Mouse (Mus musculus): ENCODE measurements at regions not wholly inside any gene's neighbourhood (a gene's known extent, or its start where the extent isn't known, plus 50 kb on each side); places are given as distances from the start of the nearest gene placed in this dataset.
A peak's percentile ranks its signal among the peaks of the same experiment; 100 is the strongest.
"Not testable (repeated sequence)": the region's sequence is repeated elsewhere in the genome, so short reads cannot be mapped to it uniquely, and the experiment has no call there.

DNA sequence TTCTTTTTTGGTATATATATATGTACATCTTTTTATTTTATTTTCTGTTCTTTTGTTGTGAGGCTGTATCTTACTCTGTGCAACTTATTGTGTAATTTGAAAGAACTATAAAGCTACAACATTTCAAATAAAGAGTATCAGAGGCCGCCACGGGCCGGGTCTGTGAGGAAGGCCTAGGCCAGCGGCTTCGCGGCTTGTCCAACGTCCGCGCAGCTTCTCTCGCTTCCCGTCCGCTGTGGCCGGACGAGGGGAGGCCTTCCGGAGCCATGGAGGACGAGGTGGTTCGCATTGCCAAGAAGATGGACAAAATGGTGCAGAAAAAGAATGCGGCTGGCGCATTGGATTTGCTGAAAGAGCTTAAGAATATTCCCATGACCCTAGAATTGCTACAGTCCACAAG lies 167.4 kb downstream of the Kif21a start:
- DNase-seq, result not testable (repeated sequence)

DNA sequence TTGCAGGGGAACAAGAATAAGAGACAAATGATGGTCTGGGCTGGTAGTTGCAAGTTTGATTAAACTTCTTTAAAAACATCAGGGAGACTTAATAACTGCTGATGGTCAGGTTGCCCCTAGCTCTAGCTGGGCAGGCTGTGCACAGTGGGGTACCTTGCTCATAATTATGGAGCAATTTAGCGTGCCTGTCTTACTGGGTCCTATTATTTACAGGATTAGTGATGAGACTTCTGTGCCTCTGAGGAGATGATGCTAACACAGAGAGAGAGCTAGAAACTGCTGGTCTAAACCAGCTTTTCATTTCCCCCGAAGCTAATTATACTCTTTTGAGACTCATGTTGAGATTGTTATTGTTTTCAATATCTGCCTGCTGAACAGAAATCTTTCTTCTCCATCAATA lies 180.3 kb downstream of the Kif21a start:
- peak; percentile 3 for DNase-seq

DNA sequence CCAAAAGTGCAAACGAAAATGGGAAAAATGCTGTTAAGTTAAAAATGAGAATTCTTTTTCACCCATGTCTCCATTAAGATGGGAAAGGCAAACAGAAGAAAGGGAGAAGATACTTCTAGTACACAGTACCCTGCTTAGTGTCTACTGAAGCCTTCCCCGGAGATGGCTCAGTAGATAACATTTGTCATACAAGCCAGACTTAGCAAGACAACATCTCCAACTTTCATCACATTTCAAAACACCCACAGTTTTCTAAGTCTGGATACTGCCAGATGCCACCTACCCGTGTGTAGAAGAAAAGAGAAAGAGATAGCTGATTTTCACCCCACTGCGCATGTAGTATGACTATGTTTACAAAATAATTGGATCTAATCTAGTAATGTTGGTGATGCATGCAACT lies 174.5 kb upstream of the Cpne8 start:
- not testable (repeated sequence) for DNase-seq

DNA sequence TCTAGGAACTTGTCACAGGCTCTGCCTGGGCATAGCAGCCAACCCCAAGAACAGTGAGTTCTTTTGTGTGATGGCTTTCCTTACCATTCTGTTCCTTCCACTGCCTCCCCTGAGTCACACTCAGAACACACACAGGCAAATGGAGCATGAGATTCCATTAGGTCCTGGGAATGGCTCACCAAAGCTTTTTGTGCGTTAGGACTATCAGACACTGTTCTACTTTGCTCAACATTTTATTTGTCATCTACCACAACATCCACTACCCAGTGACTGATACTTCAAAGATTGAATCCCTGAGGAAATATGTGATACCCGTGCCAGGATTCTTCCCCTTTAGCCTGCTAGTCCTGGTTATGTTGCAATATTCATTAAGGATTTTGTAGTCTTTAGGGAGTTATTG lies 172.8 kb upstream of the Cpne8 start:
- DNase-seq, result no peak

DNA sequence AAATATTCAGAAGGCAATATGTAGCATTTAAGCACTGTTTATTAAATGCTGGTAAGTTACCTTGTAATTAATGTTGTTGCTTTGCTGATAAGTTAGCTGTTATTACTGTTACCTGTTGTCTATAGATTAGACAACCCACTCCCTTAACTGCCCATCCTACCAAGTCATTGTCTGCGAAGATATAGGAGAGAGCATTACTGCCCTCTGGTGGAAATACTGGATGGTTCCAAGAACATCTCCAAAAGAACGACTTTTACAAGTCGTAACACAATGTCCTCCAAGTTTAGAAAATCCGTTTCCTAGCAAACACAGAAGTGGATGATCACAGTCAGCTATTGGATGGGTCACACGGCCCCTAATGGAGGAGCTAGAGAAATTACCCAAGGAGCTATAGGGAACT lies 162.2 kb upstream of the Cpne8 start:
- DNase-seq, result peak; percentile 71

DNA sequence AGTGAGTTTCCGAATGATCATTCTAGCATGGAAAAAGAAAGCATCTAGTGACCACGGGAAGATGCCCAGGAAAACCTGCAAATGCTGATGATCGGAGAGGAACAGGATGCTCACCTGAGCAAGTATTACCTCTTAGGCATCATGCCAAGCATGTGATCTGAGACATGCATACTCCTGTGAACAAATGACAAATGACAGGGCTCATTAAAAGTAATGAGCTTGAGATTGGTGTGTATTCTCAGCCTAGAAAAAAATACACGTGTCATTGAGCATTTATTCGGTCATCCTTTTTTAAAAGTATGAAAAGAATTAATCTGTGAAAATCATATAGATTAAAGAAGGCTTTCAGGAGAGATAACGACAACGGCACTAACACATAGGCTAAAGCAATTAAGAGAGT lies 156.4 kb upstream of the Cpne8 start:
- DNase-seq, result peak; percentile 55

DNA sequence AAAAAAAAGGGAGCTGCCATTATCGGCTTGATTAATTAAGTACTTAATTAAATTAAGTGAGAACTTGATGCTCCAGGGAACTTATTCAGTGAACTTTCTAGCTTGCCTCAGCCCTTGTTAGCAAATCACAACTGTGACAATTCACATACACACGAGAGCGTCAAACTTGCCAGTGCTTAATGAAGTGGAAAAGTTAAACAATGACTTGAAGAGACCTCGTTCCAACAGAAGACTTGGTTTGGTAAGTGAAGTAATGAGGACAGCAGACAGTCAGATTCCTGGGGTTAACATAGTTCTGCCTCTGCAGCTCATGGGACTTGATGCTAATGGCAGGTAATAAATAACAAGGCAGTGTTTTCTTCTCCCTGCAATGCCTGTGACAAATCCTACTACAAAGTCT lies 148.6 kb upstream of the Cpne8 start:
- peak; percentile 95 for DNase-seq

DNA sequence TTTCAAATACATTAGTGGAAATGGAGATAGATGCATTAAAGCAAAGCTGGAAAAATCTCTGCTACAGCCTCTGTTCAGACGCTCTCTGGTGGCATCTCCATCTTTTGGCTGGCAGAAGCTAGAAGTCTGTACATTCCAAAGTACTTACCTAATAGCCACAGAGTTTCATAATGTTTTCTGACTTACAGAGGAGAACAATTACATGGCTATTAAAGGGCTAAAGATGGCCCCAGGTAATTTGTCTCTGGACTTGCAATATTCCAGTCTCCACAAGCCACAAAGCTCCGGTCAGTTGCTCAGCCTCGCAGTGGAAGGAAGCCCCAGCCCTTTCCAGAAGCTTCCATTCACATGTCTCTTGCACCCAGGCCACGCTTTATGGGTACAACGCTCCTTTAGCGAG lies 143.1 kb upstream of the Cpne8 start:
- DNase-seq, result no peak

DNA sequence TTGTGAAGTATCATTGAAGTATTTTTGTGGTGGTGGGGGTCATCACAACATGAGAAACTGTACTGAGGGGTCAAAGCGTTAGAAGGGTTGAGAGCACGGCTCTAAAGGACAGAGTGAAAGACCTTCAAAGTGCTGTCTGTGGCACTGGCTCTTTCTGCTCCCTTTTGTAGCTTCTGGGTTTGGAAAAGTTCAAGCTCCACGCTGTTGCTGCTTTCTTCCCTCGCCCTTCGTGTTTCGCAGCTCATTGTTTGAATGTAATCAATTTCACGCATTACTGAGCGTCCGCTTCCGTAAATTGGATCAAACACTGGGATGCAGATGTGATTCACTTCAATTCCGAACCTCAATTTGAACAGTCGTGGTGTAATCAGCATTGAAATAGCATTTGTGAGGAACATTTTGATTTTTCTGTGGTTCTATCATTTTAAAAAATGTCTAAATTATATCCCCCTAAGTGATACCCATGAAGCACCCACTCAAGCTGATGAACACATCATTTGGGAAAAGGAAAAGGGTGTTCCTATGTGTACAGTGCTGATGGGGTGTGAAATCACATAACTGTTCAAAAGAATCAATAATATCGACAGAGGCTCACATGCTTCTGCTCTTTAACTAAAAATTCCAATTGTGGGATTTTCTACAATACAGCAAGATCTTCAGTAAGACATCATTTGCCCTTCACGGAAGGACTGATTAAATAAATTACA lies 140.9 kb upstream of the Cpne8 start:
- peak; percentile 89 for DNase-seq

DNA sequence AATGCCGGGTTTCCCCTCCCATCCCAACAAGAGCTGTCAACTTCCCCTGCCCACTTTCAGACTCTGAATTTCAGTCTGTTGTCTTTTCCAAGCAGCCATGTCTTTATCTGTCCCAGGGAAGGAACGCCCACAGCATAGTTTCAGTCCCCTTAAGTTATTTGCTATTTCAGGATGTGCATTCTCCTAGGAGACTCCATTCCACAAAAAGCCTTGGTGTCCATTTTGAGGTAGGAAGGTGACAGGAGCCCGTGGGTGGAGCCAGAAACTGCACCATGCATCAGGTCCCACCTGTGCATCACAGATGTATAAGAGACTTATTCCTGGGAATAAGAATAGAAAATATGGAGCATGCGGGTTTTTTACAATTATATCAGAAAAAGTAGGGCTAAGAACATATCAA lies 138.9 kb upstream of the Cpne8 start:
- no peak for DNase-seq

DNA sequence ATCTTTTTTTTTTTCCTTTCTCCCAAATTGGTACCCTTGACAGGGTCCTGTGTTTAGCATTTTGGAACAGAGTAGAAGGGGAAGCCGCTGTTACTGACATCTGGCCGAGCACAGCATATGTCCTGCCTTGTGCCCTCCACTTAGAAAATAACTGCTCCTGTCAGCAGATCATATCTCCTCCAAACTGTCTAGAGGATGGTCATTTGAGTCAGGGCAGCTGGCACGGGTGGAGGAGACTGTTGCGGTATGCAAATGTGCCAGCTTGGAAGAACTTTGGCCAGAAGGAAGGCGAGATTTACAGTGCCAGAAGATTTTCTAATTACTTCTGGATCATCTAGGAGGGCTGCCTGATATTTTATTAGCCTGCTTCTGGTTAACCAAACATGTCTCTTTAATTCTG lies 134.7 kb upstream of the Cpne8 start:
- peak; percentile 15 for DNase-seq

DNA sequence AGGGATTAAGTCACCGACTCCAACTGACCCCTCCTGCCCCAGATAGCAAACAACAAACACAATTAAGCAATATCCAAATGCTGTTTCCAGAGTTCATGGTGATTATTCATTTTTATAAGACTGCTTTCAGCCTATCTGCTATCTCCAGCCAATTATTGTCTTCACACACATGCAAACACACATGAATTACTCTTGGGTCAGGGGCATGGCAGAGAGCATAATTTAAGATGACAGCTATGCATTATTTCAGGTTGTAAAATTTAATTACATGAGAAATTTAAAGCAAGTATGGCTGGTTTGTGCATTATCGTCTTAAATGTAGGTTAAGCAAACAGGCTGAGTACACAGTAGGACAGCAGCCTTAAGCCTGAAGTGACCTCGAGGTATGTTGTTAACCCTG lies 131.1 kb upstream of the Cpne8 start:
- DNase-seq, result peak; percentile 60

DNA sequence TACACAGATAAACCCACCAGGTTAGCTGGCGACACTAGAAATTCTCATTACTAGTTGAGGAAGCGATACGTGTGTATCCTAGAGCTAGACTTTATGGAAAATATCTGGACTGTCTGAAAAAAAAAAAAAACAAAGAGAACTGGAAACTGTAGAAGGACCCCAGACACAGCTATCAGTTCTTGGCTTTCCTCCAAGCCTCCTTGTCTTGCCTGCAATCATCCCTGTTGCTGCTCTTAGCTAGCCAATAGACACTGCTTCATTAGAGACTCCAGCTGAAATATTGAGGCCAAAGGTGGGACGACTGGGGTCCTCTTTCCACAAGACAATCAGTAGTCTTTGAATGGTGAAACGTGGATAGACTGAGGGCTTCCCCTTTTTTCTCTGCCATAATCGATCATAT lies 129.0 kb upstream of the Cpne8 start:
- peak; percentile 62 for DNase-seq

DNA sequence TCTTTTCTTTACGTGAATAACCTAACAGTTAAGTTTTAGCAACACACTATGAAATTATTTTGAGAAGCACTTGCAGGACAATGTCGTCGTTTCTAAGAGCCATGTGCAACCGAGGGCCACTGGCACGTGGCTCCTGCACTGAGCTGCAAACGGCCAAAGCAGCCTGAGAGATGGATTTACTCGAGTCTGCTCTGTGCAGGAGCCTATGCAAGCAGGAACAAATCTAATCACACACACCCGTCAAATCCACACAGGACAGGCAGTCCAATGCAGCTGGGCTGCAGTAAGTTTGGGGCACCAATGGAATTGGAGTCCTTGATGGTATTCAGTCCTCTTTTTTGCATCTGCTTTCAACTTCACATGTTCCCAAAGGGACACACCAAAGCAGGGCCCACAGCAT lies 118.8 kb upstream of the Cpne8 start:
- DNase-seq, result no peak

DNA sequence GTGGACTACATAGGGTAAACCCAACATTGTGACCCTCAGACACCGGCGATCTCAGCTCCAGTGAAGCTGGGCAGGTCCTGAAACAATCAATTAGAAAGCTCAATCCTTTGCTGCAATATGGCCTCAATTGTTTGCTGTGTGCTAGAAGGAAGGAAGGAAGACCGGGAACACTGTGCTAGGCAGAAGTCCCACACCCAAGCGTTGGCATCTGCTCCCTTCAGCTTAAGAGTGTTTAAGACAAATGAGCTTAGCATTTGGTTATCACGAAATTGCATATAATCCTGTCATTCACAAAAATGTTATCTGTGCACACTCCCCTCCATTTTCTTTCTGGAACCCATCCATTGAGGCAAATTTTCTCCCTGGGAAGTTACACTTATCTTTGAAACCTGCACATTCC lies 110.7 kb upstream of the Cpne8 start:
- no peak for DNase-seq

DNA sequence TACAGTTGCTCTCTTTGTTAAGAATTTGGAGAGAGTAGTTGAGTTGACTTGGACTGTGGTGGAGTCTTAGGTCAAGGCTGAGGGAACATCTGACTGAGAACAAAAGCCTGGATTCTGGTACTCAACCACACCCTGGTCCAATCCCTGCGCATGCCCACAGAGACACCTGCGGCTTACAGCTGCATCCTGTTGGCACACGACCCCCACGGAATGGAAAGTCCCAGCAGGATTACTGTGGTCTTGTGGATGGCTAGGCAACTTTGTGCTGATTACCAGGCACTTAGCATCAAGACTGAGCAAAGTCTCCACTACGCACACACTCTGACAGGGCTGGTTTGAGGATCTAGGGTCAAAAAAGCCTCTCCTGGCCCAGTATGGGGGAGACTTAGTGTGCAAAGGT lies 105.5 kb upstream of the Cpne8 start:
- no peak for DNase-seq

DNA sequence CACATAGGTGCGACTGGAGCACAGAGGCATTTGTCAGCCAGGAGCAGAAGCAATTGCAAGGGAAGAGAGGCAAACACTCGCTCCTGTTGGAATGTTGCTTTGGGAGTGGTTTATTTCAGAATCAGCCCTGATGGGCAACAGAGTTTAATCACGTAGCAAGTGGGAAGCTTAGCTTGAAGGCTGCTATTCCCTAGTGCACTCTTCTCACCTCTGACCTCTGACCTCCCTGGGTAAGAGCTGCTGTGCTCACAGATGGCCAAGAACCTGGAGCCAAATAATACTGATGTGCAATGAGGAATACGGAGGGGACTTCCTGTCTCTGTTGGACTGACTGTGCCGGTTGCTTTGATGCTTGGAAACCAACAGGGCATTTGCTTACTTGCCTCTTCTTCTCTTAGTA lies 88.3 kb upstream of the Cpne8 start:
- DNase-seq, result no peak

DNA sequence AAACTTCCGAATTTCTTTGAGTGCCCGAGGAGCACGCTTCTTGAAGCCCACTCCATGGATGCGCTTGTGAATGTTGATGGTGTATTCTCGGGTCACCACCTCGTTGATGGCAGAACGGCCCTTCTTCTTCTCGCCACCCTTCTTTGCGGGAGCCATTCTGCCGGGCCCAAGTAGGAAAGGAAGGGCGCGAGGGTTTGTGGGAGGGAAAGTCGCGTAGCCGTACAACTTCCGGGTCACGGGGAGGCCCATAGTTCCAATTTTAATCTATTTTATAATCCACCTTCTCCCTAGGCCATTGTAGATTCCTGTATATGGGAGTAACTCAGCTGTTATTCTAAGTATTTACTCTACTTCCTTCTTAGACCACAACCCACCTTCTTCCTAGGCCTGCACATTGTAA lies 85.3 kb upstream of the Cpne8 start:
- DNase-seq, result not testable (repeated sequence)

DNA sequence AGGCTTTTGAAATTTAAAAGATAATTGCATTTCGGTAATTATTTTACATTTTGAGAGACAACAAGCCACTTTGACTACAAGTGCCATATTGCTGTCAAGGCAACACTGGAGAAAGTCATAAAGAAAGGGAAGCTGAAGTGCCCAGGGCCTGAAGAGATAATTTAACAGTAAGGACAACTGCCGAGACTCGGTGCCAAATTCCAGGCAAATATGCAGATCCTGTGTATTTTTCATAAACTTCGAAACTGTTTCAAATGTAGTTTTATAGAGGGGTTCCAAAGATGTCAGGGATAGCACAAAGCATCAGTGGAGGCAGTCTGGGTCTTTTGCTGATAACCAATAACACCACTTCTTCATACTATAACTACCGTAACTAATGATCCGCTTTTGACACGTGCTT lies 54.7 kb upstream of the Cpne8 start:
- DNase-seq, result no peak

Data from retina, postnatal 1 day (tissue).